Mouse (Mus musculus) stomach, postnatal 0 days (tissue): ENCODE data around the gene Esrrb. TPM values are rescaled to one million over a fixed set of nuclear protein-coding genes. Genes with fewer than 3 reads are reported as not detected.
A peak's percentile ranks its signal among the peaks of the same experiment; 100 is the strongest.

Source experiments
- ATAC-seq: fragments of 200-750 bp; cut with Nextera tagmentation; 2 replicates; pipeline ENCODE4 v1.8.0; 2017; ENCODE audit not compliant: low FRiP score, low TSS enrichment
- DNase-seq: peaks from one replicate; pipeline ENCODE4 v3.0.0-alpha.2; 2016; ENCODE audit warnings: low spot score
- H3K27ac ChIP-seq: fragments of 300-500 bp; sonication (generic); replicated peaks from 2 replicates; pipeline ENCODE4 v1.5.1; 2014; ENCODE audit warnings: mild to moderate bottlenecking, control low read depth
- H3K27me3 ChIP-seq: fragments of 300-500 bp; sonication (generic); 2 replicates; pipeline ENCODE4 v1.6.1; 2014; ENCODE audit warnings: low read length; ENCODE audit not compliant: control insufficient read depth, insufficient read depth
- H3K36me3 ChIP-seq: fragments of 300-500 bp; sonication (generic); 2 replicates; pipeline ENCODE4 v1.6.1; 2014; ENCODE audit warnings: low read length, mixed read lengths; ENCODE audit not compliant: control insufficient read depth, insufficient read depth
- H3K4me1 ChIP-seq: fragments of 300-500 bp; sonication (generic); replicated peaks from 2 replicates; pipeline ENCODE4 v1.6.1; 2014; ENCODE audit warnings: antibody characterized with exemption; ENCODE audit not compliant: control insufficient read depth, insufficient read depth
- H3K4me2 ChIP-seq: fragments of 300-500 bp; sonication (generic); replicated peaks from 2 replicates; pipeline ENCODE4 v1.6.1; 2014; ENCODE audit warnings: low read depth, mild to moderate bottlenecking, control low read depth, moderate library complexity
- H3K4me3 ChIP-seq: fragments of 300-500 bp; sonication (generic); 2 replicates; pipeline ENCODE4 v1.5.1; 2014; ENCODE audit warnings: low read depth, low read length, control low read depth
- H3K9ac ChIP-seq: fragments of 300-500 bp; sonication (generic); 2 replicates; pipeline ENCODE4 v1.6.1; 2014; ENCODE audit warnings: mild to moderate bottlenecking, low read length, control low read depth, mixed read lengths
- H3K9me3 ChIP-seq: fragments of 300-500 bp; sonication (generic); 2 replicates; pipeline ENCODE4 v1.6.1; 2016; ENCODE audit warnings: low read length; ENCODE audit not compliant: control insufficient read depth
- CTCF ChIP-seq: IDR thresholded peaks from 2 replicates; pipeline ENCODE4 v1.5.1; 2016; ENCODE audit warnings: antibody characterized with exemption, low read depth, mild to moderate bottlenecking, moderate library complexity
- EP300 ChIP-seq: optimal IDR thresholded peaks from 2 replicates; pipeline ENCODE3; 2016; ENCODE audit warnings: antibody characterized with exemption
- WGBS: fragments of 180-500 bp; shearing (Covaris S2); extraction: QIAGEN DNeasy Blood & Tissue Kit; methylation state at CpG from one replicate; pipeline ENCODE4 v1.1.7; 2014; 5-methylcytosine and 5-hydroxymethylcytosine counted together
- polyA plus RNA-seq: library from polyadenylated mRNA; unstranded; fragments of >200 nt; fragmentation: Nextera tagmentation; extraction: Ambion mirVana; gene quantifications from 2 replicates; pipeline ENCODE4 v1.2.1, GENCODE M21; 2015

The Esrrb gene
- polyA plus RNA-seq, 1 experiment from 2014 or later: 0.13 TPM

GRCm38 (mm10) chr12:86455009-86455408 is 94.1 kb downstream of the Esrrb start:
- Histone ChIP-seq H3K27me3 (no peaks in the 10 kb centered on the region), H3K9me3 (no peaks in the 10 kb centered on the region), H3K4me2 (no peak overlapping the region), H3K4me3 (no peak overlapping the region), H3K36me3 (no peaks in the 10 kb centered on the region), H3K27ac (no peak overlapping the region), H3K4me1 (no peaks in the 10 kb centered on the region), H3K9ac (no peak overlapping the region)
- ATAC-seq (no peak), DNase-seq (no peak)
- WGBS: 62% methylated on average over 1 of the region's 1 CpGs
- TF ChIP-seq EP300 (no peak), CTCF (no peak)

- 74% methylated on average over 9 of the region's 9 CpGs for WGBS
Observed at GRCm38 (mm10) chr12:86462742-86463470, 102.0 kb downstream of the Esrrb start.

GRCm38 (mm10) chr12:86464385-86464784 is 103.5 kb downstream of the Esrrb start:
- H3K27me3 ChIP-seq: no peaks in the 10 kb centered on the region
- 43% methylated on average over 1 of the region's 1 CpGs for WGBS
- no peak for TF ChIP-seq CTCF
- TF ChIP-seq EP300: no peak
- DNase-seq: no peak
- ATAC-seq: no peak
- no peaks in the 10 kb centered on the region for H3K9me3 ChIP-seq
- no peak overlapping the region for H3K27ac ChIP-seq
- H3K4me2 ChIP-seq: no peak overlapping the region
- no peaks in the 10 kb centered on the region for H3K4me1 ChIP-seq
- H3K36me3 ChIP-seq: no peaks in the 10 kb centered on the region
- no peak overlapping the region for H3K4me3 ChIP-seq
- H3K9ac ChIP-seq: no peak overlapping the region

More at GRCm38 (mm10) chr12:86462742-86463470, 102.0 kb downstream of the Esrrb start:
- Histone ChIP-seq H3K9me3 (no peaks in the 10 kb centered on the region), H3K9ac (no peak overlapping the region), H3K27me3 (no peaks in the 10 kb centered on the region), H3K36me3 (no peaks in the 10 kb centered on the region), H3K27ac (no peak overlapping the region), H3K4me1 (no peaks in the 10 kb centered on the region), H3K4me3 (no peak overlapping the region), H3K4me2 (no peak overlapping the region)
- TF ChIP-seq CTCF: no peak
- TF ChIP-seq EP300: no peak
- no peak for DNase-seq
- ATAC-seq: no peak

GRCm38 (mm10) chr12:86466180-86466579 is 105.3 kb downstream of the Esrrb start:
- no peak overlapping the region for H3K9ac ChIP-seq
- no peak overlapping the region for H3K4me3 ChIP-seq
- no peaks in the 10 kb centered on the region for H3K27me3 ChIP-seq
- 54% methylated on average over 4 of the region's 4 CpGs for WGBS
- TF ChIP-seq EP300 (no peak), CTCF (no peak)
- ATAC-seq (no peak), DNase-seq (no peak)
- no peaks in the 10 kb centered on the region for H3K9me3 ChIP-seq
- no peaks in the 10 kb centered on the region for H3K36me3 ChIP-seq
- H3K4me2 ChIP-seq: no peak overlapping the region
- no peaks in the 10 kb centered on the region for H3K4me1 ChIP-seq
- no peak overlapping the region for H3K27ac ChIP-seq

- no peak overlapping the region for H3K9ac ChIP-seq
- H3K9me3 ChIP-seq: no peaks in the 10 kb centered on the region
- no peaks in the 10 kb centered on the region for H3K27me3 ChIP-seq
- TF ChIP-seq CTCF (no peak), EP300 (no peak)
- WGBS: 36% methylated on average over 23 of the region's 23 CpGs
- H3K4me3 ChIP-seq: no peak overlapping the region
- H3K27ac ChIP-seq: no peak overlapping the region
- peak; percentile 33 for DNase-seq
- H3K36me3 ChIP-seq: no peaks in the 10 kb centered on the region
- ATAC-seq: no peak
- no peak overlapping the region for H3K4me2 ChIP-seq
- no peaks in the 10 kb centered on the region for H3K4me1 ChIP-seq
Observed at GRCm38 (mm10) chr12:86469919-86470318, 109.0 kb downstream of the Esrrb start.

GRCm38 (mm10) chr12:86470912-86471311 is 110.0 kb downstream of the Esrrb start:
- H3K27ac ChIP-seq: no peak overlapping the region
- H3K4me3 ChIP-seq: no peak overlapping the region
- no peaks in the 10 kb centered on the region for H3K4me1 ChIP-seq
- DNase-seq: no peak
- H3K9me3 ChIP-seq: no peaks in the 10 kb centered on the region
- ATAC-seq: no peak
- TF ChIP-seq EP300 (no peak), CTCF (no peak)
- WGBS: 52% methylated on average over 6 of the region's 6 CpGs
- H3K27me3 ChIP-seq: no peaks in the 10 kb centered on the region
- no peaks in the 10 kb centered on the region for H3K36me3 ChIP-seq
- no peak overlapping the region for H3K4me2 ChIP-seq
- H3K9ac ChIP-seq: no peak overlapping the region
